Mouse (Mus musculus) bone marrow, adult 2 months (tissue): ENCODE results near the gene Actr6.

Experiments
- CTCF ChIP-seq: fragments of 200-500 bp; IDR thresholded peaks from 2 replicates; pipeline ENCODE4 v1.5.1; 2011; ENCODE audit warnings: low read length, control low read depth; ENCODE audit not compliant: control insufficient read depth, insufficient read depth
- POLR2A ChIP-seq: fragments of 200-500 bp; IDR thresholded peaks from 2 replicates; pipeline ENCODE4 v1.6.1; 2011; ENCODE audit warnings: low read depth, mild to moderate bottlenecking, control low read depth, low read length, borderline replicate concordance; ENCODE audit not compliant: control insufficient read depth

DNA sequence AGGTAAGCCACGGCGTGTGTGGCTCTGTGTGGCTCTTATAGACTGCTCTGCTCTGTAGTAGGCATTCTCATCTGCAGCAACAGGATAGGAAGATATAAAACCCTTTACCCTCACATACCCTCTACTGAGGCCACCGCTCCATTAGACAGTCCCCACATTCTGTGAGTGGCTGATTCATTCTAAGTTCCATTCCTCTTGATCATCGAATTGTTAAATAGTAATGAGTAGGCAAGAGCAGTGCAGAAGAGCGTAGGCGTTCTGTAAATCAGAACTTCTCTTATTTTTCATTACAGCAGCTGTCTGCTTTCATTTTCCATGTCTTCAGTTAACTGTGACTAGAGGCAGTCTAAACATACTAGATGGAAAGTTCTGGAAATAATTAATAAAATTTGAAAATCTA is 43.9 kb upstream of the Actr6 start:
- no peak for TF ChIP-seq POLR2A
- TF ChIP-seq CTCF = no peak
